Mouse (Mus musculus): Measurements from ENCODE around the gene Comp. TPM values are rescaled to one million over a fixed set of nuclear protein-coding genes. Genes with fewer than 3 reads are reported as not detected.

The Comp gene
- polyA plus RNA-seq, 1 experiment from 2014 or later, result 0.77 TPM

DNA sequence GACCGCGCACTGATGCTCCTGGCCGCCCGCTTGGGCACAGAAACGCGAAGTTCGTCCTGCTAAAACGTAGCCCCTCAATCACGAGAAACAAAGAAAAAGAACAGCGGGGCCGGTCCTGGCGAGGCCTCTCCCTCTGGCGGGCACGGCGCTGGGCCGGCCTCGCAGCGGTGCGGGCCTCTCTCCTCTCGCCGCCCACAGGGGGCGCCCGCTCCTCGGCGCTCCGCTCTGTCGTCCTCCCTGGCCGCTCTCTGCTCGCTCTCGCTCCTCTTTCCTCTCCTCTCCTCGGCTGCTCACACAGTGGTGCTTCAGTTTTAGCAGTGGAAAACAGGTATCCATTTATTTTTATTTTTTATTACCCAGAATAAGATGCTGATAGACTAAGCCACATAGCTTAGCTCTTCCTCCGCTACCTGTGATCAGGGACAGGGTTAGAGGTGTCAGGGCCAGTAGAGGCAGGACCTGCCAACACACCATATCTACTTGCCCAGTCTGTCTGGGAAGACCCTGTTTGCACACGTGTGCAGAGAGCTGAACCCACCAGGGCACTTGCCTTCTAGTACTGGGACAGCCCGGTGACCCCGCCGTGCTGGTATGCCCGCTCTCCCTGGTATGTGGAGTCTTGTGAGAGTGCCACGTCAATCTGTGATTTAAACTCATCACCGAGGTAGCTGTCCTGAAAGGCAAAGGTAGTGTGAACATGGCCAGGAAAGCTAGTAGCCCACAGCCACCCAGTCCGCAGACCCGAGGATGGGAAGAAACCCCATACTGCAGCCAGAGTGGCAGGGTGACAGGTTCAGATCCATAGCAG, 41.1 kb upstream of the Comp start:
- Histone ChIP-seq H3K36me3 (ENCODE audit: control insufficient read depth, insufficient read depth, low read length) (peaks cover 65% of the 10 kb centered on the region), H3K9me3 (ENCODE audit: control insufficient read depth, low read length) (no peaks in the 10 kb centered on the region; the same call in 1 of the 2 replicates), H3K27me3 (replicated peaks; ENCODE audit: control insufficient read depth, insufficient read depth, low read length) (no peaks in the 10 kb centered on the region), H3K9ac (ENCODE audit: low read length) (no peak overlapping the region), H3K4me2 (ENCODE audit: low read length) (no peak overlapping the region), H3K27ac (ENCODE audit: low read depth) (no peak overlapping the region), H3K4me1 (replicated peaks; ENCODE audit: control insufficient read depth, insufficient read depth, low read length) (peaks cover 14% of the 10 kb centered on the region), H3K4me3 (ENCODE audit: low read depth, low read length) (no peak overlapping the region)
- DNase-seq (ENCODE audit: low spot score) (peak; percentile 85), ATAC-seq (replicated peaks; ENCODE audit: low FRiP score, low TSS enrichment, low read depth) (peak; percentile 72)
- 27% methylated on average over 41 of the region's 41 CpGs for WGBS

DNA sequence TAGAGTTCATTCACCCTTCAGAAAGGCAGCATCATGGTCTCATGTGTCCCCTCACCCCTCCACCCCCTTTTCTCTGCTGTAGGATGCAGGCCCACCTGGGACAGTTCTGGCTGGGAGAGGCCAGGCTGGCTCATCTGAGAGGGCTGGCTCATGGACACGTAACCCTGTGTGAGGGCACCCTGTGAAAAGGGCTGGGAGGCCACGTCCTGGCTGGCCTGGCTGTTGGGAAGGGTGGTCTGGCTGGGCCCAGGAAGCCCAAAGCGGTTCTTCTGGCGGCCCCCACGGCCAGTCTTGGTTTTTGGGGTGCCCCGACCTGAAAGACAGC, 40.5 kb upstream of the Comp start:
- H3K9ac ChIP-seq (ENCODE audit: low read length), result no peak overlapping the region
- ATAC-seq (replicated peaks; ENCODE audit: low FRiP score, low TSS enrichment, low read depth), result no peak
- no peaks in the 10 kb centered on the region for H3K9me3 ChIP-seq (ENCODE audit: control insufficient read depth, low read length)
- no peak overlapping the region for H3K27ac ChIP-seq (ENCODE audit: low read depth)
- peaks cover 14% of the 10 kb centered on the region for H3K4me1 ChIP-seq (replicated peaks; ENCODE audit: control insufficient read depth, insufficient read depth, low read length)
- DNase-seq (ENCODE audit: low spot score), result no peak
- H3K27me3 ChIP-seq (replicated peaks; ENCODE audit: control insufficient read depth, insufficient read depth, low read length), result no peaks in the 10 kb centered on the region
- peaks cover 70% of the 10 kb centered on the region for H3K36me3 ChIP-seq (ENCODE audit: control insufficient read depth, insufficient read depth, low read length)
- WGBS, result 93% methylated on average over 6 of the region's 6 CpGs
- no peak overlapping the region for H3K4me2 ChIP-seq (ENCODE audit: low read length)
- H3K4me3 ChIP-seq (ENCODE audit: low read depth, low read length), result no peak overlapping the region

DNA sequence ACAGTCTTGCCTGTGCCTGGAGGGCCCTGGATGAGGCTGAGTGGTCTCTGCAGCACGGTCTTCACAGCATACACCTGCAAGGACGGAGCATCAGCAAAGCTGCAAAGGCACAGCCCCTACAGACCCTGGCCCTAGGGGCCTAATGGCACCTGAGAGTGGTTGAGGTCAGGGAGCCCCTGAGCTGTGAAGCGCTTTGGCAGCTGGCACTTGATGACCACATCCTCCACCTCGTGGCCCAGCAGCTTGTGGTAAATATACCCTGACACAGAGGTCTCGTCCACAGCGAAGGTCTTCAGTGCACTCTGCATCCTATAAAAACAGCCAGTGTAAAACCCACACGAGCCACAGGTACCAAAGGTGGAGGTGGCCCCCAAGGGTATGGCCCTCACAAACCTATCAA, 34.4 kb upstream of the Comp start:
- 87% methylated on average over 7 of the region's 7 CpGs for WGBS
- H3K4me1 ChIP-seq (replicated peaks; ENCODE audit: control insufficient read depth, insufficient read depth, low read length), result no peaks in the 10 kb centered on the region
- ATAC-seq (replicated peaks; ENCODE audit: low FRiP score, low TSS enrichment, low read depth) (no peak), DNase-seq (ENCODE audit: low spot score) (no peak)
- no peak overlapping the region for H3K9ac ChIP-seq (ENCODE audit: low read length)
- no peaks in the 10 kb centered on the region for H3K9me3 ChIP-seq (ENCODE audit: control insufficient read depth, low read length)
- no peak overlapping the region for H3K4me3 ChIP-seq (ENCODE audit: low read depth, low read length)
- no peak overlapping the region for H3K4me2 ChIP-seq (ENCODE audit: low read length)
- H3K36me3 ChIP-seq (ENCODE audit: control insufficient read depth, insufficient read depth, low read length), result peaks cover 100% of the 10 kb centered on the region
- no peak overlapping the region for H3K27ac ChIP-seq (ENCODE audit: low read depth)
- no peaks in the 10 kb centered on the region for H3K27me3 ChIP-seq (replicated peaks; ENCODE audit: control insufficient read depth, insufficient read depth, low read length)

DNA sequence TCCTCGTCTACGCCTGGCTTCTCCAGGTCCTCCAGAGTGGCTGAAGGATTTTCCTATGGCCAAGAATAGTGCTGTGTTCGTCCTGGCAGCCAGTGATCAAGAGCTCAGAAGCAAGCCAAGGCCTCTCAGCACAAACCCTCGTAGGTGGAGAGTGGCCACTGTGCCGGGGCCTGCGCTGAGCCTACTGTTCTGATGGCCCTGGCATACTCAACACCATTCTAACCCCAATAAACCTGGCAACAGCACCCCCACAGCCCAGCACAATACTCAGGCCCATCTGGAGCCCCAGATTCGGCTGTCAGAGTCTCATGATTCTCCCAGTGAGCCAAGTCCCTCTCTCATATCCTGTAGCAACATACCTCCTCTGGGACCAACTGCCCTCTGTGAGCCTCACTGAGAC, 32.7 kb upstream of the Comp start:
- no peak overlapping the region for H3K9ac ChIP-seq (ENCODE audit: low read length)
- DNase-seq (ENCODE audit: low spot score), result no peak
- H3K27me3 ChIP-seq (replicated peaks; ENCODE audit: control insufficient read depth, insufficient read depth, low read length), result no peaks in the 10 kb centered on the region
- H3K4me3 ChIP-seq (ENCODE audit: low read depth, low read length), result no peak overlapping the region
- H3K4me2 ChIP-seq (ENCODE audit: low read length), result no peak overlapping the region
- H3K4me1 ChIP-seq (replicated peaks; ENCODE audit: control insufficient read depth, insufficient read depth, low read length), result no peaks in the 10 kb centered on the region
- no peak for ATAC-seq (replicated peaks; ENCODE audit: low FRiP score, low TSS enrichment, low read depth)
- no peaks in the 10 kb centered on the region for H3K9me3 ChIP-seq (ENCODE audit: control insufficient read depth, low read length)
- no peak overlapping the region for H3K27ac ChIP-seq (ENCODE audit: low read depth)
- 93% methylated on average over 7 of the region's 7 CpGs for WGBS
- peaks cover 85% of the 10 kb centered on the region for H3K36me3 ChIP-seq (ENCODE audit: control insufficient read depth, insufficient read depth, low read length)

- peaks cover 76% of the 10 kb centered on the region for H3K36me3 ChIP-seq (ENCODE audit: control insufficient read depth, insufficient read depth, low read length)
- H3K27ac ChIP-seq (ENCODE audit: low read depth), result no peak overlapping the region
- H3K27me3 ChIP-seq (replicated peaks; ENCODE audit: control insufficient read depth, insufficient read depth, low read length), result no peaks in the 10 kb centered on the region
- no peak overlapping the region for H3K4me3 ChIP-seq (ENCODE audit: low read depth, low read length)
- ATAC-seq (replicated peaks; ENCODE audit: low FRiP score, low TSS enrichment, low read depth), result no peak
- DNase-seq (ENCODE audit: low spot score), result no peak
- 93% methylated on average over 14 of the region's 14 CpGs for WGBS
- no peaks in the 10 kb centered on the region for H3K4me1 ChIP-seq (replicated peaks; ENCODE audit: control insufficient read depth, insufficient read depth, low read length)
- no peak overlapping the region for H3K9ac ChIP-seq (ENCODE audit: low read length)
- no peaks in the 10 kb centered on the region for H3K9me3 ChIP-seq (ENCODE audit: control insufficient read depth, low read length)
- no peak overlapping the region for H3K4me2 ChIP-seq (ENCODE audit: low read length)
Measured at GRCm38 (mm10) chr8:70342007-70342406, 31.4 kb upstream of the Comp start.

GRCm38 (mm10) chr8:70343076-70343475, 30.3 kb upstream of the Comp start:
- Histone ChIP-seq H3K36me3 (ENCODE audit: control insufficient read depth, insufficient read depth, low read length) (peaks cover 71% of the 10 kb centered on the region), H3K27ac (ENCODE audit: low read depth) (no peak overlapping the region), H3K9ac (ENCODE audit: low read length) (no peak overlapping the region), H3K4me1 (replicated peaks; ENCODE audit: control insufficient read depth, insufficient read depth, low read length) (no peaks in the 10 kb centered on the region), H3K27me3 (replicated peaks; ENCODE audit: control insufficient read depth, insufficient read depth, low read length) (no peaks in the 10 kb centered on the region), H3K4me2 (ENCODE audit: low read length) (no peak overlapping the region), H3K4me3 (ENCODE audit: low read depth, low read length) (no peak overlapping the region), H3K9me3 (ENCODE audit: control insufficient read depth, low read length) (no peaks in the 10 kb centered on the region)
- ATAC-seq (replicated peaks; ENCODE audit: low FRiP score, low TSS enrichment, low read depth) (no peak), DNase-seq (ENCODE audit: low spot score) (no peak)
- 68% methylated on average over 7 of the region's 7 CpGs for WGBS

GRCm38 (mm10) chr8:70343696-70344095, 29.7 kb upstream of the Comp start:
- ATAC-seq (replicated peaks; ENCODE audit: low FRiP score, low TSS enrichment, low read depth) (no peak), DNase-seq (ENCODE audit: low spot score) (peak; percentile 71)
- Histone ChIP-seq H3K36me3 (ENCODE audit: control insufficient read depth, insufficient read depth, low read length) (peaks cover 71% of the 10 kb centered on the region), H3K27ac (ENCODE audit: low read depth) (no peak overlapping the region), H3K4me2 (ENCODE audit: low read length) (no peak overlapping the region), H3K4me1 (replicated peaks; ENCODE audit: control insufficient read depth, insufficient read depth, low read length) (0 out of 2 replicates have a peak, but pooled peaks cover 2% of the 10 kb centered on the region), H3K9ac (ENCODE audit: low read length) (no peak overlapping the region), H3K27me3 (replicated peaks; ENCODE audit: control insufficient read depth, insufficient read depth, low read length) (no peaks in the 10 kb centered on the region), H3K4me3 (ENCODE audit: low read depth, low read length) (no peak overlapping the region), H3K9me3 (ENCODE audit: control insufficient read depth, low read length) (no peaks in the 10 kb centered on the region)
- WGBS, result 52% methylated on average over 6 of the region's 6 CpGs

DNA sequence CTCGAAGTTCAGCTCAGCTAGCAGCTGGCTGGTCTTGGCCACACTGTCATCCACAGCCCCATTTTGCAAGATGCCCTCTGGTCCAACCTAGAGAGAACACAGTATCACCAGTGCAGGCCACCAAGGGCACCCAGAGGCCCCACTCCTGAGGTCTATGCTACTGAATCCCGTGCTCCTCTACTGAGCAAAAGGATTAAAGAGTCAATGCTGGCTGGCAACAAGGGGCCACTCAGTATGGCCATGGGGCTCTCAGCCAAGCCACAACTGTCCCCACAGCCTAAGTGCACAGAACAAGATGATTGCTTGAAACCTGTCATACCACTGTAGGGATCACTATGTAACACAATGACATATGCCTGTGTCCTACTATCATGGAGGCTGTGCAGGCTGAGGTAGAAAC, 29.1 kb upstream of the Comp start:
- H3K4me2 ChIP-seq (ENCODE audit: low read length), result no peak overlapping the region
- no peak overlapping the region for H3K4me3 ChIP-seq (ENCODE audit: low read depth, low read length)
- peaks cover 70% of the 10 kb centered on the region for H3K36me3 ChIP-seq (ENCODE audit: control insufficient read depth, insufficient read depth, low read length)
- 90% methylated on average over 2 of the region's 2 CpGs for WGBS
- H3K9me3 ChIP-seq (ENCODE audit: control insufficient read depth, low read length), result no peaks in the 10 kb centered on the region
- 0 out of 2 replicates have a peak, but pooled peaks cover 3% of the 10 kb centered on the region for H3K4me1 ChIP-seq (replicated peaks; ENCODE audit: control insufficient read depth, insufficient read depth, low read length)
- ATAC-seq (replicated peaks; ENCODE audit: low FRiP score, low TSS enrichment, low read depth) (no peak), DNase-seq (ENCODE audit: low spot score) (no peak)
- no peak overlapping the region for H3K27ac ChIP-seq (ENCODE audit: low read depth)
- no peaks in the 10 kb centered on the region for H3K27me3 ChIP-seq (replicated peaks; ENCODE audit: control insufficient read depth, insufficient read depth, low read length)
- H3K9ac ChIP-seq (ENCODE audit: low read length), result no peak overlapping the region

DNA sequence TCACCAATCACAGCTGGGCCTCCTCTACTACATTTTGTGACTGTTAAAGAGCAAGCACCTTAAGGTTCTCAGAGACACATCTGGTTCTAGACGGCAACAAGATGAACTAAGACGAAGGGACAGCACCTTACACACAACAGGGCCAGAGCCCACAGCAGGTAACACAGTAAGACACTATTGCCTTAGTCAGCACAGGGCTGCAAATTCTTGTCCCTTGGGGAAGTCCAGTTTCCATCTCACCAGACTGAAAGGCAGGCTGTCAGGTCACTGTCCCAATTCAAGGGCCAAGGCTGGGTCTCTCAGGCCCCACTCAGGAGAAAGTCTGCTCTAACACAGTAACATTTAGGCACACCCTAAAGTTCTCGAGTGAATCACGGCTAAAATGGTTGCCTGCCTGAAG, 25.9 kb upstream of the Comp start:
- DNase-seq (ENCODE audit: low spot score) (no peak), ATAC-seq (replicated peaks; ENCODE audit: low FRiP score, low TSS enrichment, low read depth) (no peak)
- H3K9ac ChIP-seq (ENCODE audit: low read length), result no peak overlapping the region
- no peaks in the 10 kb centered on the region for H3K27me3 ChIP-seq (replicated peaks; ENCODE audit: control insufficient read depth, insufficient read depth, low read length)
- H3K36me3 ChIP-seq (ENCODE audit: control insufficient read depth, insufficient read depth, low read length), result peaks cover 50% of the 10 kb centered on the region
- peaks cover 24% of the 10 kb centered on the region for H3K4me1 ChIP-seq (replicated peaks; ENCODE audit: control insufficient read depth, insufficient read depth, low read length)
- 79% methylated on average over 4 of the region's 4 CpGs for WGBS
- no peaks in the 10 kb centered on the region for H3K9me3 ChIP-seq (ENCODE audit: control insufficient read depth, low read length)
- H3K4me2 ChIP-seq (ENCODE audit: low read length), result no peak overlapping the region
- H3K27ac ChIP-seq (ENCODE audit: low read depth), result no peak overlapping the region
- no peak overlapping the region for H3K4me3 ChIP-seq (ENCODE audit: low read depth, low read length)
